Mouse (Mus musculus) CH12.LX (cell line): ENCODE measurements around the gene Rnf13. TPM values are rescaled to one million over a fixed set of nuclear protein-coding genes. Genes with fewer than 3 reads are reported as not detected.
A peak's percentile ranks its signal among the peaks of the same experiment; 100 is the strongest.

Experiments used
- DNase-seq: peaks from one replicate; pipeline ENCODE4 v3.0.0-alpha.2; 2013; ENCODE audit errors: extremely low read depth
- H3K27ac ChIP-seq: 2 replicates; pipeline ENCODE4 v1.5.1; 2012; ENCODE audit warnings: low read depth, mild to moderate bottlenecking, control low read depth, moderate library complexity; ENCODE audit not compliant: insufficient read depth
- H3K27me3 ChIP-seq: replicated peaks from 2 replicates; pipeline ENCODE3; 2012; ENCODE audit warnings: inconsistent platforms
- H3K36me3 ChIP-seq, 2 experiments: replicated peaks in 1 of 2; 2 replicates each; pipeline versions ENCODE3 to v1.6.1; 2012; ENCODE audit warnings: inconsistent platforms in 1 of 2, low read length in 1 of 2, mild to moderate bottlenecking in 1 of 2, mixed read lengths in 1 of 2, moderate library complexity in 1 of 2; ENCODE audit not compliant: control insufficient read depth in 1 of 2, insufficient read depth in 1 of 2
- H3K4me1 ChIP-seq, 2 experiments: 2 replicates each; pipeline ENCODE4 v1.6.1; 2012; ENCODE audit warnings: inconsistent platforms in 1 of 2, moderate library complexity in 1 of 2; ENCODE audit not compliant: insufficient read depth in 2 of 2, control insufficient read depth in 1 of 2
- H3K4me2 ChIP-seq: 2 replicates; pipeline ENCODE4 v1.6.1; 2012; ENCODE audit warnings: low read depth, mild to moderate bottlenecking, control low read depth; ENCODE audit not compliant: poor library complexity, insufficient read depth, severe bottlenecking
- H3K4me3 ChIP-seq, 3 experiments: fragments of 150-350 bp in 1 of 3; sonication (generic) in 1 of 3; replicated peaks in 1 of 3; 2 replicates each; pipeline versions ENCODE3 to v1.5.1; 2011 to 2012; ENCODE audit warnings: low read depth in 2 of 3, low read length in 2 of 3, mild to moderate bottlenecking in 2 of 3, moderate library complexity in 2 of 3, control low read depth in 1 of 3, improper control_type of control experiment in 1 of 3, inconsistent platforms in 1 of 3, mixed read lengths in 1 of 3; ENCODE audit not compliant: poor library complexity in 1 of 3
- H3K79me2 ChIP-seq: replicated peaks from 2 replicates; pipeline ENCODE4 v1.6.1; 2012; ENCODE audit warnings: mild to moderate bottlenecking, moderate library complexity; ENCODE audit not compliant: control insufficient read depth, poor library complexity, insufficient read depth, severe bottlenecking; ENCODE audit errors: extremely low read depth
- H3K9ac ChIP-seq: 2 replicates; pipeline ENCODE4 v1.6.1; 2012; ENCODE audit warnings: low read depth, mild to moderate bottlenecking, control low read depth, moderate library complexity; ENCODE audit not compliant: insufficient read depth
- H3K9me3 ChIP-seq: replicated peaks from 2 replicates; pipeline ENCODE3; 2012; ENCODE audit warnings: low read length, inconsistent platforms, mixed read lengths
- BHLHE40 ChIP-seq: IDR thresholded peaks from 2 replicates; pipeline ENCODE4 v1.6.1; 2011; ENCODE audit warnings: mild to moderate bottlenecking, low read depth, low read length, improper control_type of control experiment
- CTCF ChIP-seq, 2 experiments: IDR thresholded peaks in 1 of 2; conservative IDR thresholded peaks in 1 of 2; 2 replicates each; pipeline ENCODE4 v1.5.1; 2011 to 2012; ENCODE audit warnings: low read depth in 2 of 2, low read length in 2 of 2, improper control_type of control experiment in 1 of 2, inconsistent platforms in 1 of 2, mild to moderate bottlenecking in 1 of 2, moderate library complexity in 1 of 2
- ELF1 ChIP-seq: IDR thresholded peaks from 2 replicates; pipeline ENCODE4 v1.6.1; 2014; ENCODE audit warnings: low read depth, mild to moderate bottlenecking, inconsistent platforms, low read length, improper control_type of control experiment
- ETS1 ChIP-seq: conservative IDR thresholded peaks from 2 replicates; pipeline ENCODE4 v1.6.1; 2012; ENCODE audit warnings: low read depth, mild to moderate bottlenecking, inconsistent platforms, low read length, improper control_type of control experiment, moderate library complexity
- MEF2A ChIP-seq: IDR thresholded peaks from 2 replicates; pipeline ENCODE4 v1.6.1; 2014; ENCODE audit warnings: low read depth, mild to moderate bottlenecking, inconsistent platforms, low read length, improper control_type of control experiment, borderline replicate concordance
- NELFE ChIP-seq: IDR thresholded peaks from 2 replicates; pipeline ENCODE4 v1.6.1; 2011; ENCODE audit warnings: low read depth, low read length, improper control_type of control experiment
- PAX5 ChIP-seq: IDR thresholded peaks from 2 replicates; pipeline ENCODE4 v1.6.1; 2012; ENCODE audit warnings: low read length, inconsistent platforms, mixed read lengths
- POLR2AphosphoS2 ChIP-seq: IDR thresholded peaks from 2 replicates; pipeline ENCODE4 v1.6.1; 2011; ENCODE audit warnings: low read depth, low read length, improper control_type of control experiment
- RAD21 ChIP-seq: IDR thresholded peaks from 2 replicates; pipeline ENCODE4 v1.6.1; 2011; ENCODE audit warnings: low read depth, mild to moderate bottlenecking, low read length, improper control_type of control experiment, moderate library complexity
- SMC3 ChIP-seq: IDR thresholded peaks from 2 replicates; pipeline ENCODE4 v1.6.1; 2011; ENCODE audit warnings: low read depth, low read length, improper control_type of control experiment
- TCF12 ChIP-seq: IDR thresholded peaks from 2 replicates; pipeline ENCODE4 v1.6.1; 2014; ENCODE audit warnings: low read depth, mild to moderate bottlenecking, inconsistent platforms, low read length, improper control_type of control experiment
- USF2 ChIP-seq: conservative IDR thresholded peaks from 2 replicates; pipeline ENCODE4 v1.6.1; 2011; ENCODE audit warnings: low read depth, low read length, improper control_type of control experiment
- ZC3H11A ChIP-seq: IDR thresholded peaks from 2 replicates; pipeline ENCODE4 v1.6.1; 2012; ENCODE audit warnings: low read depth, mild to moderate bottlenecking, inconsistent platforms, low read length, improper control_type of control experiment
- ZMIZ1 ChIP-seq: IDR thresholded peaks from 2 replicates; pipeline ENCODE4 v1.6.1; 2012; ENCODE audit warnings: low read depth, mild to moderate bottlenecking, inconsistent platforms, low read length, improper control_type of control experiment
- ZNF384 ChIP-seq: IDR thresholded peaks from 2 replicates; pipeline ENCODE4 v1.6.1; 2012; ENCODE audit warnings: low read depth, low read length, improper control_type of control experiment, inconsistent platforms
- dilution Hi-C: fragments of 300-500 bp; cut with MboI; formaldehyde crosslinking; loops from 2 replicates; pipeline ENCODE4 v1.14.3; 2020; ENCODE audit warnings: low sequenced_read_pairs; ENCODE audit not compliant: extremely low pct_unique_long_range_greater_than_20kb, extremely low pct_ligation_motif_present
- in situ Hi-C: fragments of 300-500 bp; cut with MboI; formaldehyde crosslinking; loops from 3 replicates; pipeline ENCODE4 v1.14.3; 2019; ENCODE audit warnings: low sequenced_read_pairs, low pct_ligation_motif_present, low pct_unique_long_range_greater_than_20kb, mixed read lengths
- polyA plus RNA-seq: library from polyadenylated mRNA; unstranded; fragments of >175 nt; gene quantifications from 2 replicates; pipeline ENCODE4 v1.2.1, GENCODE M21; 2012; ENCODE audit warnings: low read depth; ENCODE audit not compliant: insufficient read length
- total RNA-seq, 2 experiments: library from RNA; depleted of rRNA; stranded (reverse); fragments of 300-350 nt in 1 of 2; fragments of >200 nt in 1 of 2; gene quantifications; 2 replicates each; pipeline ENCODE4 v1.2.3; 2012 to 2014

Rnf13 gene
- total and polyA plus RNA-seq, 3 experiments, result 16.2 to 45.2 (median 23.3) TPM

DNA sequence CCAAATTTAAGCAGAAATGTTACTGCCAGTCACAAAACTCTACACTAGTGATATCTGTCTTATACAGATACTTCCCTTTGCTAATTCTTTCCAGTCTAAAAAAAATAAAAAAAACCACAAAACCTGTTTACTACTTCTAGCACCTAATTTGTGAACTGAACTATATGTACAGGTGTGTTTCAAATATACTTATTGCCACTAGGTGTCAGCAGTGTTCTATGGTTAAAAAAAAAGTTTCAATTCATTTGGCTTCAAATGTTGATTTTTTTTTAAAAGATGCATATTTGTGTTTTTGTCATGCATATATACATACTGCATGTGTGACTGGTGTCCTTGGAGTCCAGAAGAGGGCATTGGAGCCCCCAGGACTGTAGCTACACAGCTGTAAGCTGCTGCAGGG is 107.9 kb downstream of the Rnf13 start:
- in situ Hi-C loops, result loop anchor here (25.0 kb wide), 1 partner anchor 644 kb away; no protein-coding TSS in a partner anchor
- Histone ChIP-seq H3K9me3 (peaks cover 4% of the 10 kb centered on the region), H3K27ac (no peak overlapping the region), H3K79me2 (no peaks in the 10 kb centered on the region; the same call in 1 of the 2 replicates), H3K9ac (no peak overlapping the region), H3K4me1 (peaks cover 0 to 12% of the 10 kb centered on the region in 2 experiments; a peak in 2 of 4 replicates), H3K4me3 (no peak overlapping the region), H3K27me3 (no peaks in the 10 kb centered on the region), H3K36me3 (peaks cover 4 to 47% of the 10 kb centered on the region in 2 experiments), H3K4me2 (no peak overlapping the region)
- dilution Hi-C loops, result no loop called here
- peak; percentile 49 for DNase-seq
- TF ChIP-seq SMC3 (peak; percentile 66), RAD21 (peak; percentile 93), POLR2AphosphoS2 (no peak), ZNF384 (peak; percentile 90), ZMIZ1 (no peak), CTCF (conservative IDR thresholded peaks at IDR 0.05 in 1 of 2, IDR thresholded peaks at IDR 0.05 in 1 of 2; ENCODE audit: low read depth in 2 of 2, low read length in 2 of 2) (peak in 1 of 2 experiments; percentile 76; a peak in 3 of 4 replicates), BHLHE40 (0 out of 2 replicates have a peak, but pooled peaks have one; percentile 5), TCF12 (no peak), ELF1 (no peak)
- TF ChIP-seq, all 38 proteins: peak for 5

DNA sequence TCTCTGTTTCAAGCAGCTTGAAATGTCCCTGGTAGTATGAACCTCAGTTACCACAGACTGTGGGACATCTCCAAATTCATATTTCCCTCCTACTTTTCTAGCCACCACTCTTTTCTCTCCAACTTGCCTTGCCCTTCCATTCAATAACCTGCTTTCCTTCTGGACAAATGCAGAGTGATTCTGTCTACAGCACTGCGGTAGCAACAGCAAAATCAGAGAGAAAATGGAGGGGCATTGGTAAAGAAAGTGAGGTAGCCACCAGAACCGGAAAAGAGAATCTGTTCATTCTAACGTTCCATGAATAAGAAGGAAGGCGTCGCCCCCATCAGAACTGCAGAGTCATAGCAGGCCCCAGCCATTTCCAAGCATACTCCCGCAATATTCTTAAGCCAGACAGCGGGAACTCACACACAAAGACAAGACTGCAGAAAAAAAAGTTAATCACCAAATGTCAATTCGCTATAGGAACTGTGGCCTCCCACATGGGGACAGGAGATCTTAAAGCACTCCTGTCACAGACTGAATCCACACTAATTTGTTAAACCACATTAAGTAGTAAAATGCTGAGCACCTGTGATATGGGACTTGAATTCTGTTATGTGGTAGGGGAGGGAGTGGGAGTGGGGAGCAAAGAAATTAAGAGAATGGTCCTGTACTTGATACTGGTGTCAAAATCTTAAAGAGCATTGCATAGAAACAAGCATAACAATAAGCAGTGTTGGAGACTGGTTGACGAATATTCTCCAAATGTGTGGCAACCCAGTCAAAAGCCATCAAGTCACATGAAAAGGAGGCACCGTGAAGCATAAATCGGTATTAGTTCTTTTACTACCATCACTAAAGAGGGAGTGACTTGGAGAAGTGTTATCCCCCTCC is 110.2 kb downstream of the Rnf13 start:
- Histone ChIP-seq H3K4me1 (peaks cover 0 to 12% of the 10 kb centered on the region in 2 experiments; a peak in 2 of 4 replicates), H3K27me3 (no peaks in the 10 kb centered on the region), H3K27ac (no peak overlapping the region), H3K9me3 (peaks cover 8% of the 10 kb centered on the region), H3K36me3 (peaks cover 4 to 37% of the 10 kb centered on the region in 2 experiments), H3K79me2 (no peaks in the 10 kb centered on the region; the same call in 1 of the 2 replicates)
- dilution Hi-C loops, result no loop called here
- peak; percentile 66 for DNase-seq
- TF ChIP-seq ZMIZ1, result no peak
- no peak for TF ChIP-seq PAX5
- no peak for TF ChIP-seq ETS1
- no peak for TF ChIP-seq ZC3H11A
- TF ChIP-seq CTCF (conservative IDR thresholded peaks at IDR 0.05 in 1 of 2, IDR thresholded peaks at IDR 0.05 in 1 of 2; ENCODE audit: low read depth in 2 of 2, low read length in 2 of 2), result no peak
- TF ChIP-seq MEF2A, result no peak
- TF ChIP-seq USF2, result no peak
- TF ChIP-seq RAD21, result no peak; the same call in 1 of the 2 replicates
- TF ChIP-seq BHLHE40, result no peak
- TF ChIP-seq NELFE, result no peak
- TF ChIP-seq, all 38 proteins: peak for 0
- Histone ChIP-seq H3K9ac (peak overlapping the region; percentile 64; the same call in 1 of the 2 replicates), H3K4me2 (peak overlapping the region; percentile 76; the same call in 1 of the 2 replicates), H3K4me3 (peak overlapping the region; percentile 57 to 88 (median 84))
- in situ Hi-C loops, result loop anchor here (5.0 to 25.0 kb wide), 2 partner anchors 276 to 641 kb away; no protein-coding TSS in a partner anchor
